Mouse (Mus musculus) testis, adult 2 months (tissue): Measurements from ENCODE around the gene Foxo1. TPM values are rescaled to one million over a fixed set of nuclear protein-coding genes. Genes with fewer than 3 reads are reported as not detected.

Source experiments
- H3K27ac ChIP-seq: fragments of 200-500 bp; 2 replicates; pipeline ENCODE4 v1.5.1; 2012; ENCODE audit warnings: low read depth, low read length; ENCODE audit not compliant: control insufficient read depth, insufficient read depth
- H3K27me3 ChIP-seq: fragments of 200-500 bp; 2 replicates; pipeline ENCODE4 v1.6.1; 2012; ENCODE audit warnings: mild to moderate bottlenecking, low read length, moderate library complexity; ENCODE audit not compliant: control insufficient read depth, insufficient read depth
- H3K36me3 ChIP-seq: fragments of 200-500 bp; 2 replicates; pipeline ENCODE4 v1.6.1; 2012; ENCODE audit warnings: mild to moderate bottlenecking, low read length; ENCODE audit not compliant: control insufficient read depth, insufficient read depth
- H3K4me1 ChIP-seq: fragments of 200-500 bp; 2 replicates; pipeline ENCODE4 v1.6.1; 2012; ENCODE audit warnings: low read length; ENCODE audit not compliant: control insufficient read depth, insufficient read depth
- H3K4me3 ChIP-seq: fragments of 200-500 bp; 2 replicates; pipeline ENCODE4 v1.5.1; 2012; ENCODE audit warnings: low read depth, mild to moderate bottlenecking, low read length, moderate library complexity, mixed read lengths; ENCODE audit not compliant: control insufficient read depth
- CTCF ChIP-seq: fragments of 200-500 bp; IDR thresholded peaks from 2 replicates; pipeline ENCODE4 v1.5.1; 2012; ENCODE audit warnings: low read depth, mild to moderate bottlenecking, inconsistent platforms, low read length, moderate library complexity; ENCODE audit not compliant: control insufficient read depth, insufficient read depth, insufficient replicate concordance
- POLR2A ChIP-seq: fragments of 200-500 bp; IDR thresholded peaks from 2 replicates; pipeline ENCODE4 v1.6.1; 2012; ENCODE audit warnings: low read depth, mild to moderate bottlenecking, inconsistent platforms, low read length, moderate library complexity; ENCODE audit not compliant: control insufficient read depth
- polyA plus RNA-seq: library from polyadenylated mRNA; depleted of rRNA; stranded (reverse); fragments of >200 nt; gene quantifications from 2 replicates; pipeline ENCODE4 v1.2.3, GENCODE M21; 2012; rRNA removed

Gene Foxo1
- polyA plus RNA-seq, 1 experiment: 2.2 TPM

DNA sequence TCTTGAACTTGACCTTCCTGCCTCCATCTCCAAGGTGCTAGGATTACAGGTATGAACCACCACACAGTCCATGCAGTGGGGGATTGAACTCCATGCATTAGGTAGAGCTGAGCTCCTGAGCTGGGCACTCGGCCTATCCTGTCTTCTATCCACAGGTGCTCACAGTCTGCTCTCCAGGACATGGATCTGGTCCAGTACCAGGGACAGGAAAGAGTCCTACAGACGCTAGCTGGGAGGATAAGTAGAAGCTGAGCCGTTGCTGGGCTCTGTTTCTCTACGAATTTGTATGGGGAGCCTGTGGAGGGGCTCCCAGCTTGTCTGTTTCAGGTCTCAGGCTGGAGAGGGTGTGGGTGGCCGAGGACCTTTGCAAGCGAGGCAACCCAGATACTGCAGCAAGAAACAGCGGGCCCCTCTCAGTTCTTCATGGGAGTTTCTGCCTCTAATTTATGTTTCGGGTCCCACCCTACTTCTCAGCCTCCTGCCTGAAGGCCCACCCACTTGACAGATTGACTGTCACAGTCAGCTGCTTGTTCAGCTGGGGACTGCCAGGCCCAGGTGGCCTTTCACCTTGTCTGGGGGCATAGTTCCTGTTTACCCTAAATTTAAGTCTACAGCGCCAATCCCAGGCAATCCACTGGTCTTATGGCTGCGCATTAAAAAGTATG, 128.9 kb downstream of the Foxo1 start:
- Histone ChIP-seq H3K4me3 (no peak overlapping the region), H3K27me3 (no peaks in the 10 kb centered on the region), H3K36me3 (no peaks in the 10 kb centered on the region), H3K4me1 (peaks cover 7% of the 10 kb centered on the region), H3K27ac (no peak overlapping the region)
- TF ChIP-seq POLR2A (no peak), CTCF (no peak)

GRCm38 (mm10) chr3:52397961-52398360, 129.8 kb downstream of the Foxo1 start:
- Histone ChIP-seq H3K36me3 (no peaks in the 10 kb centered on the region), H3K4me3 (no peak overlapping the region), H3K27me3 (no peaks in the 10 kb centered on the region), H3K27ac (no peak overlapping the region), H3K4me1 (peaks cover 7% of the 10 kb centered on the region)
- TF ChIP-seq CTCF (no peak), POLR2A (no peak)

DNA sequence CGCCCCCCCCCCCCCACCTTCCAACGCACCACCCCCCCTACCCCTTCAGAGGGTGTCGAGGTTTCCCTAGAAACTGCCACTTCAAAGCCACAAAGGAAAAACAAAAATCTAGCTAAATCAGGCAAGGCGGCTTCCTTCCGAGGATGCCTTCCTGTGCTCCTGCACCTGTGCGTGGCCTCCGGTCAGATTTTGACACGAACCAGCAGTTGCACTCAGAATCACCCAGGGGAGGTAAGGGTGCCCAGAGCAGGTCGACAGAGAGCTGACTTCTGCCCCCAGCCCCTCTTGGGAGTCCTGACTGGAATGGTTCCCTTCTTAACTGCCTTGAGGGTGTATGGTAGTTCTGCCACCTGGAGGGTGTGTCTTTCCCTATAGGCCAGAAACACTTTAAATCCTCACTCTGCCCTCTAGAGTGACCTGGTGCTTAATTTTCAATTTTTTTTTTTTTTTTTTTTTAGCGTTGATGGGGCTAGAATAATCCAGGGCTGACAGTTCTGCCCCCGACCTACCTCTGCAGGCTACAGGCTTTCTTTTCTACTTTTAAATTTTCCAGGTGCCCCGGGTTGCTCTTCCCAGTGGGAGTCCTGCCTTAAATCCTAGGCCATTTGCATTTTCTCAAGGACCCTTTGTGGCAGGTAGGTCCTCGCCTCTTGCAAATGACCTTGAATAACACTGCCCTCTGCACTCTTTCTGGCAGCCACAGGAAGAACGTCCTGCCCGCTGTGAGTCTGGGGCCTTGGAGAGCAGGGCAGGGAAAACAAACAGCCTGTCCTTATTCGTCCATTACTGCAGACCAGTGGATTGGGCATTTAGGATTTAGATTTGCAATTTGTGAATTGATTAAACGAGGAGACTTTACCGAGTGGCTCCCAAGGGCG, 132.4 kb downstream of the Foxo1 start:
- no peak for TF ChIP-seq CTCF
- TF ChIP-seq POLR2A: no peak
- H3K27me3 ChIP-seq: no peaks in the 10 kb centered on the region
- H3K4me3 ChIP-seq: no peak overlapping the region
- peaks cover 7% of the 10 kb centered on the region for H3K4me1 ChIP-seq
- no peaks in the 10 kb centered on the region for H3K36me3 ChIP-seq
- no peak overlapping the region for H3K27ac ChIP-seq

DNA sequence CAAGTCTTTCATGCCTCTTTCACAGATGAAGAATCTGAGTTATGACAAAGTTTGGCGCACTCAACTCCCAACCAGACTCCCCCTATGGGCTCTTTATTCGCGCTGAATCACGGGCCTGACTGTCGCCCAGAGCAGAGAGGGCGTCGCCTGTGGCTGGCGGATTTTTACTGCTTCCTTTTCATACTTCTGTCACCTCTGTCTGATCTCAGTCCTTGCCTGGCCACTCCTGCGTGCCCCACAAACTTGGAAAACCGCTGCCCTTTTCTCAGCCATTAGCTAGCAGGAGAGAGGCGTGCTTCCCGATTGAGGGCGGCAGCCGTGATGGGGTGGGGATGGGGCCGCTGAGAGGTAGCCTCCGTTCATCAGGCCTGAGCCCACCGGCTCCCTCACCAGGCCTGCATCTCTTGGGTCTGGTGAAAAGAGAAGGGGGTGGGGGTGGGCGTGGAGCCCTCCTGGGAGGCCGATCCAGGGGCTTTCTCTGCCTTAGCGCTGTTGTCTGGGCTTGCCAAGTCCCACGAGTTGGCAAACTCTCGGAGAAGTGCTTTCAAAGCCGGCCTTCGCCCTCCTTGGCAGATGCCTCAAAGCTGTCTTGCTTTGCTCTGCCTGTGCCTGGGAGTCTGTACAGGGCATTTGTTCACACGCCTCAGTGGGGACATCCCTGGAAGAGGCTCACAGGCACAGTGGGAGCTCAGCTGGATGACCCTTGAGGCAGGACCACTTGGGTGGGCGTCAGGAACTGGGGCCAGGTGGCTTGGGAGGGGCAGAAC, 133.2 kb downstream of the Foxo1 start:
- no peak for TF ChIP-seq CTCF
- no peak for TF ChIP-seq POLR2A
- peaks cover 7% of the 10 kb centered on the region for H3K4me1 ChIP-seq
- no peaks in the 10 kb centered on the region for H3K27me3 ChIP-seq

More for the DNA sequence above, 133.2 kb downstream of the Foxo1 start:
- H3K27ac ChIP-seq: no peak overlapping the region
- H3K4me3 ChIP-seq: peak overlapping the region; percentile 11
- H3K36me3 ChIP-seq: no peaks in the 10 kb centered on the region

Other genes with a start within 250 kb of the Foxo1 start
- gene Maml3, start 163.3 kb upstream of the Foxo1 start, polyA plus RNA-seq: 2.9 and 3.2 TPM in 2 replicates